Mouse (Mus musculus): ENCODE data around the gene Ctsh.

DNA sequence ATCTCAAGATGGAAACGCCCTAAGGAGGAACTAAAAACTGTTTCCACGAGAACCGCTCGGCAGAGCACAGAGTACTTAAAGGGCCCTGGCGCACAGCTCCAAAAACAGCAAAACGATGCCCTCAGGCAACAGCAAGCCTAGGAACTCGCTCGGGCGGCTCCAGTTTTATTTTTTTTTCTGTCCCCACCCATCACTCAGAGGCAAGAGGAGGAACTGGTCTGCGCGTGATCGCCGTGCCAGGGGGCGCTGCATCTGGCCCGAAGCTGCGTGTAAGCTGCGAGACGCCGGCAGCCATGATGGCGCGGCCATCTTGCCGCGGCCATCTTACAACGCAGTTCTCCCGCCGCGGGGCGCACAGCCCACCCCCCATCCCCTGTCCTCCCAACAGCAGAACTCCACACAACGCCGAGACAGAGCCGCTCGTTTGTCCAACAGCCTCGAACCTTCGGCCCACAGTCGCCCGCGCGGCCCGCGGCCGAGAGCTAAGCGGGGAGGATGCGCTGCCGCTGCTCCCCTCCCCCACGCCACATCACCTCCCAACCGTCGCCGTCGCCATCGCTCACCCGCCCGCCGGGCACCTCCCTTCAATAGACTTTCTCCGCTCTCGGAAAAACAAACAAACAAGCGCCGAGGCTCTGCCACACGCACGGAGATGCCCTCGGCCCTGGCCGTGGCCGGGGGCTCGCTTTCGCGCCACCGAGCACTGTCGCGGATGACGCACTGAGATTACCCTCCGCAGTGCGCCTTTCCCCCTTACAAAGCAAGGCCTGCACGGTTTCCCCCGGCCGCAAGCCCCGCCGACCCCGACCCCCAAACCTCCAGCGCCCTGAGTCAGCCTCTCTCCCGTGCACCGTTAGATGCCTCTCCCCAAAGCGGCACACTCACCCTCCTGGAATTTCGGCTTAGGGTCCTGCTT is 60.0 kb downstream of the Ctsh start:
- TF ChIP-seq CTCF (conservative IDR thresholded peaks at IDR 0.05; ENCODE audit: low read length) (no peak), NANOG (IDR thresholded peaks at IDR 0.05; ENCODE audit: borderline replicate concordance, low read length) (no peak), POU5F1 (IDR thresholded peaks at IDR 0.05; ENCODE audit: borderline replicate concordance, low read length) (no peak)
